Mouse (Mus musculus): ENCODE data around the gene Card9.

Card9 gene

GRCm38 (mm10) chr2:26304711-26305110 lies 56.0 kb downstream of the Card9 start:
- in situ Hi-C loops (cut with MboI, MseI) = no loop called here

Data from T-helper 1 cell (primary cell).